Mouse (Mus musculus): ENCODE measurements around the gene A730015C16Rik.

The A730015C16Rik gene

DNA sequence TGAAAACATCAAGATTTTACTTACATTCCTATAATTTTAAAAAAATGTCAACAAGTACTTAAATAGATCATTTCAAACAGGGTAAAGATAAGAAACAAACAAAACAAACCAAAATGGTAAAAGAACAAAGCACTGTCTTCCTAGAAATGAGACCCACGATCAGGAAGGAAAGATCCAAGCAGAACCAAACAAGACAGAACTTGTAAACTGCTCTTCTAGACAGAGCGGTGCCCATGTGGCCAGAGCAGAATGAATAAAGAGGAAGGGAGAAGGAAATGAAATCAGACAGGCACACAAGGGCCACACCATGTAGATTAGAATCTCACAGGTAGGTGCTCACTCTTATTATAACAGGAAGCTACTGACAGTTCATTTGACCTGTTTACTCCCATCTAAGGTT is 21.8 kb downstream of the A730015C16Rik start:
- peak; percentile 56 for DNase-seq

DNA sequence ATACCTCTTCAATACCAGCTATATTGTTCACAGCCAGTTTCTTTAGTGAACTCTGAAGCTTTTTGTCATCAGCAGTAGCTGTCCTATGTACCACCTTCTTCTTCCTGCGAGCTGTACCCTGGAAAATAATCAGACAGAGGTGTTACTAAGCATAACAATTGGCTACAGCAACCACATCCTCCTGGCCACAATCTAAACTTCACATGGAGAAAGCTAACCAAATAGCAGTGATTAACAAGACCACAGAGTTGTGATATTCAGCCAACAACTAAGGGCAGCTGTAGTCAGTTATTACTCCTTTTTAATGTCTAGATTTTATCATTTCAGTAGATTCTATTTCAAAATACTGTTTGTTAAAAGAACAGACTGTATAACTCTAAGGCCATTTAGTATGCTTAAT is 22.3 kb downstream of the A730015C16Rik start:
- DNase-seq: no peak

DNA sequence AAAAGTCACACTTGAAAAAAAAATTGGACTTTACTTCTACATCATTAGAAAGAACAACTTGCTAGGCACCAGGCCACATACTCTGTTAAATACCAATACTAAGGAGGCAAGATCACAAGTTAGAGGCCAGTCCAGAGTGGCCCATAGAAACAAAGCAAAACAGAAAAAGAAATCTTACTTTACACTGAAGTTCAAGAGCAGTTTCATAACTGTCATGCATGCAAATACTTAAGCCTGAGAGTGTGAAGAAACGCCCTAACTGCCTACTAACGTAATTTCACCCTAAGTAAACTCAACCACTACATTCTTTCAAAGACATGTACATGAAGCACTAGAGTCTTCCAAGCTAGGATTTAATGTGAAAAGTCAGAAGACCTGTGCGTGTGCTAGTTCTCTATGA is 22.7 kb downstream of the A730015C16Rik start:
- DNase-seq: no peak

DNA sequence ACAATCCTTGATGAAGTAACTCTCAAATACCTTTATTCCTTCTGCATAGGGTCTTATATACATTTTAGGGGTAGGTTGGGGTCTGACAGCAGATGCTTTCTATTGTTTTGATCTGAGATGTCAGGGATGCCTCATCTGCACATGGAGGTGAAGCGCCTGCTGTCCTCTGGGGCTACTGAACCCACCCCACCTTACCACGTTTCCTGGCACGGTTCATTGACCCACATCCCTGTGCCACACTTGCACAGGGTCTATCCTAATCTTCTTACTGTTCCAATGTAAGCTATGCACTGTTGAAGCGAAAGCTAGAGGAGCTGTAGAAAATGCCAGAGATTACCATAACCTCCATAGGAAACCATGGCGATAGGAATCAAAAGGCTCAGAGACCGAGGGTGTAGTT is 36.9 kb downstream of the A730015C16Rik start:
- DNase-seq: no peak

DNA sequence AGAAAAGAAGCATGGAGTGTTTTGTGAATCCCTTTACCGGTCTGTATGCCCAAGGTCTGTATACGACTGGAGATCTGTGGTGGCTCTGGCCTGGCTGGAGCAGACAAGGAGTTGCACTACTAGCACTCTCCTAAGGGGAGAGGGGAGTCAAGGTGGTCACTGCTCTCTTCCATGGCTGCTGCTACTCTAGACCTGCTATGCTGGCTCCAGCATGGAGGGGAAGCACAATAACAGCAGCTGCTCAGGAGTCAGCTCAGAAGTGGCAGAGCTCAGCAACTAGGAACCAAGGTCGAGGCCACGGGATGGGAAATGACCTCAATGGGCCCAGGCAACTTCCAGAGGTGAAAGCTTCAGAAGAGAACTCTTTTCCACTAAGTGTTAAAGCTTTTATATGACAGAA is 37.3 kb downstream of the A730015C16Rik start:
- peak; percentile 59 for DNase-seq

DNA sequence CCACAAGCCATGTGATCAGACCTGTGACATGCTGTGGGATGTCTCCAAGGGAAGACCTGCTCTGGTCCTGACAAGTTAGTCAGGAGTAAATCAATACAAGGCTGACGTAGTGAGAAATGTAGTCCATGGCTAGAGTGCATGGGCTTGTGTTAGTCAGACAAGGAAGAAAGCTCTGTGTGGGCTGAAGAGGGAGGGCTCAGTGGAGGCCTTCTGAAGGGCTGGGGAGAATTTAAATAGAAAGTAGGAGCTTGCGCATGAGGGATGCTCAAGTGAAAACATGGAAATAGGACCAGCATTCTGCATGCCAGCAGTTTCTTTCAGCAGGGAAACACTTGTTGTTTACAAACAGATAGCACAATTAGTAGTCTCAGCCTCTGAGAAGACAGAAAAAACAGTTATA is 44.9 kb downstream of the A730015C16Rik start:
- DNase-seq: peak; percentile 44

DNA sequence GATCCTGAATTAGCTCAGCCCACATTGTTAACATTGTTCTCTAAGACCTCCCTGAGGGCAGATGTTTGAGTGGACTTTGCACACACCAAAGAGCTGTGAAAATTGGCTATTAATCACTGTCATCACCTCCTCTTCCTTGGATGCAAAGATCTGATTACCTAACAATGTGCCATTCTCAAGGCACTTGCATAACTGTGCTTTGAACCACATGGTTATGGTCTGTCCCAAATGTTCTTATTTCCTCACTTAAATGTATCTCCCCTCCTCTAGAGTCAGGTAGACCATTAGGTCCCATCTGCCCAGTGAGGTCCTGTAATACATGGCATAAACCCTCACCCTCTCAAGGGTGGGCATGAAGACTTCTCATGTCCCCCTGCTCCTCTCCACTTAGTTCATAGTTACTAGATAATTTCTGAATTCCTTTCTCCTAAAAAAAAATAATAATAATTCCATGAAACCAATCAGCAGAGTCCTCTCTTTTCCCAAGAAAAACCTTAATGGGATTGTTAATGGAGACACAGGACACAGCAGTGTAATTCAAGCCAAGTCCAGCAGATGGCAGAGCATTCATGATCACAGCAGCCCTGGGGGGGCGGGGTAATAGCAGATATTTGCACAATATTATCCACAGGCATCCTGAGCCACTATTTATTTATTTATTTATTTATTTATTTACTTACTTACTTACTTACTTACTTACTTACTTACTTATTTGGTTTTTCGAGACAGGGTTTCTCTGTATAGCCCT is 50.2 kb downstream of the A730015C16Rik start:
- DNase-seq: peak; percentile 95
